Mouse (Mus musculus): ENCODE measurements at regions not wholly inside any gene's neighbourhood (a gene's known extent, or its start where the extent isn't known, plus 50 kb on each side); places are given as distances from the start of the nearest gene placed in this dataset.

DNA sequence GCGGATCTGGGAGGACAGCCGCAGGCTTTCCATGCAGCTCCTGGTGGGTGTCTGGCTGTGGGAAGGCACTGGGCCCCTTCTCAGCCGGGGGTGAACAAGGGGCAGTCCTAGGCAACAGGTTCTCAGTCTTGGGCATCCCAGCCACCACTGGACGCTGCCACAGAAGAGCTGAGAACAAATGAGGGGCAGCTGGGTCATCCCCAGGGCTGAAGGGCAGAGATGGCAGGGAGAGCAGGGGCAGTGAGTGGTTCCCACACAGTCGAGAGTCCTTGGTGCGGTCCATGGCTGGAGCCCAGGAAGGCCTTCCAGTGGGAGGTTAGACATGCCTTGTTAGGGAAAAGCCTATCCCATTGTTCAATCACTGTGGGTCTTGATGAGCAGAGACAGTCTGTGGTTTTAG, 382.2 kb downstream of the Dnajb9 start:
- Histone ChIP-seq H3K9ac (ENCODE audit: insufficient read depth, low read depth, low read length, poor library complexity, severe bottlenecking) (no peak overlapping the region), H3K36me3 (ENCODE audit: control insufficient read depth, insufficient read depth, low read length, poor library complexity, severe bottlenecking) (no peaks in the 10 kb centered on the region), H3K4me1 (ENCODE audit: control insufficient read depth in 2 of 2, insufficient read depth in 2 of 2, low read length in 2 of 2, poor library complexity in 1 of 2) (no peaks in the 10 kb centered on the region), H3K4me3 (ENCODE audit: insufficient read depth in 1 of 2, low read depth in 1 of 2, low read length in 2 of 2, poor library complexity in 1 of 2, severe bottlenecking in 1 of 2) (no peak overlapping the region), H3K9me3 (ENCODE audit: control insufficient read depth, insufficient read depth, low read depth, low read length) (no peaks in the 10 kb centered on the region), H3K27ac (ENCODE audit: insufficient read depth, low read depth, low read length, poor library complexity, severe bottlenecking) (no peak overlapping the region)
- in situ Hi-C loops (cut with MboI; ENCODE audit: low sequenced_read_pairs in 2 of 2, unreplicated experiment in 2 of 2): no loop called here
- no peak for DNase-seq (ENCODE audit: low read depth, low spot score)
- no peak for TF ChIP-seq MAFK (IDR thresholded peaks at IDR 0.05; ENCODE audit: insufficient read depth, low read depth, low read length)
- TF ChIP-seq ZC3H11A (IDR thresholded peaks at IDR 0.05; ENCODE audit: borderline replicate concordance, low read depth, low read length): no peak
- no peak for TF ChIP-seq CHD2 (IDR thresholded peaks at IDR 0.05; ENCODE audit: low read depth, low read length)
- TF ChIP-seq HCFC1 (IDR thresholded peaks at IDR 0.05; ENCODE audit: borderline replicate concordance, insufficient read depth, low read length): no peak
- TF ChIP-seq ZNF384 (IDR thresholded peaks at IDR 0.05; ENCODE audit: low read depth, low read length): no peak

DNA sequence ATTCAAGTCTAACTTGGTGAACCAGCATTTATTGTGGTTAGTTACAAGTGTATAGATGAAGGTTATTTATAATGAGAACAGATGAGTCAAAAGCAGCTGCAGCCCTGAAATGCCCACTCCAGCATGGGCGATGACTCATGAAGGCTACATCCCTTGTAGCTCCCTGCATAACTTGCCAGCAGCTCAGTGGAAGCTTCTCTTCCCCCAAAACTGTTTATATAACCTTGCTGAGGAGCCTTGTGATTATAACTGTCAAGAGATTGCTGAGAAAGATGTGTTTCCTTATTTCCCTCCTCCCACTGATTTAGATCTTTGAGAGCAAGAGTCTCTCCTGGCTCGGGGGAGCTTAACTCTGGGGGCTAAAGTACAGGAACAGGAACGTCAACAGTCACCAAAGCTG, 382.8 kb downstream of the Dnajb9 start:
- H3K9me3 ChIP-seq (ENCODE audit: control insufficient read depth, insufficient read depth, low read depth, low read length): no peaks in the 10 kb centered on the region
- TF ChIP-seq MAFK (IDR thresholded peaks at IDR 0.05; ENCODE audit: insufficient read depth, low read depth, low read length) (no peak), ZNF384 (IDR thresholded peaks at IDR 0.05; ENCODE audit: low read depth, low read length) (no peak), HCFC1 (IDR thresholded peaks at IDR 0.05; ENCODE audit: borderline replicate concordance, insufficient read depth, low read length) (no peak)
- H3K27ac ChIP-seq (ENCODE audit: insufficient read depth, low read depth, low read length, poor library complexity, severe bottlenecking): no peak overlapping the region
- no peak for DNase-seq (ENCODE audit: low read depth, low spot score)
- H3K4me3 ChIP-seq (ENCODE audit: insufficient read depth in 1 of 2, low read depth in 1 of 2, low read length in 2 of 2, poor library complexity in 1 of 2, severe bottlenecking in 1 of 2): no peak overlapping the region
- no peaks in the 10 kb centered on the region for H3K36me3 ChIP-seq (ENCODE audit: control insufficient read depth, insufficient read depth, low read length, poor library complexity, severe bottlenecking)
- H3K9ac ChIP-seq (ENCODE audit: insufficient read depth, low read depth, low read length, poor library complexity, severe bottlenecking): no peak overlapping the region
- no peaks in the 10 kb centered on the region for H3K4me1 ChIP-seq (ENCODE audit: control insufficient read depth in 2 of 2, insufficient read depth in 2 of 2, low read length in 2 of 2, poor library complexity in 1 of 2)
- in situ Hi-C loops (cut with MboI; ENCODE audit: low sequenced_read_pairs in 2 of 2, unreplicated experiment in 2 of 2): no loop called here

DNA sequence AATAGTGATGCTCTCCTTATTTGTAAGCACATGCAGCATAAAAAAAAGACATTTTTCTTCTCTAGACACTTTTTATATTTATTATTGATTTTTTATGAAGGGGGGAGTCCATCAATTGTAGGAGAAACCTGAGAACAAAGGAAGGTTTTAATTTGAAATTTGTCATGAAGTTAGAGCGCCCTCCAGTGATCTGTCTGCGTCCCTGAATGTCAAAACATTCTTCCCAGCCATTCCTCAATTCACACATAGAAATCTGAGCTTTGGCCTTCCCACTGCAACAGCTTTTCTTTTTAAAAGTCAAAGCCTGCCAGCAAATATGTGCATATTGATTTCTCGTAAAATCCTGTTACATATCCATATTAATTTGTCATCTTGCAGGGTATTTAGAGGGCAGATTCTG, 396.6 kb downstream of the Dnajb9 start:
- H3K36me3 ChIP-seq (ENCODE audit: control insufficient read depth, insufficient read depth, low read length, poor library complexity, severe bottlenecking): no peaks in the 10 kb centered on the region
- peak; percentile 68 for TF ChIP-seq ZC3H11A (IDR thresholded peaks at IDR 0.05; ENCODE audit: borderline replicate concordance, low read depth, low read length)
- no peak for TF ChIP-seq MAFK (IDR thresholded peaks at IDR 0.05; ENCODE audit: insufficient read depth, low read depth, low read length)

DNA sequence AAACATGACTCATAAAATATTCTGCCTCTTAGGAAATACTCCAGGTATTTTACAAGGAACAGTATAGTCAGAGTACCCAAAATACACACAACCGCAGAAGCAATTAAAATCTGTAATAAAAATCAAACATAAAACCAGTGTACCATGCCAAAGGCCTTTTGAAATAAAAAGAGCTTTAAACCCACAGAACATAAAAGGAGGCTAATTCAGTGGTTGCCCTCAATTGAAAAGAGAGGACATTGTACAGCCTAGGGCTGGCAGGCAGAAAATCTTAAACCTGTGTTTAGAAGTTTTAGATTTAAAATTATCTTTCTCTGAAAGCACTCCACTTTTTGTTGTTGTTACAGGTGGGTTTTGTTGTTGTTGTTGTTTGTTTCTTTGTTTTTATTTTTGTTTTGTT, 437.4 kb downstream of the Dnajb9 start:
- in situ Hi-C loops (cut with MboI; ENCODE audit: low sequenced_read_pairs in 2 of 2, unreplicated experiment in 2 of 2): no loop called here
- no peaks in the 10 kb centered on the region for H3K36me3 ChIP-seq (ENCODE audit: control insufficient read depth, insufficient read depth, low read length, poor library complexity, severe bottlenecking)
- DNase-seq (ENCODE audit: low read depth, low spot score): no peak
- no peaks in the 10 kb centered on the region for H3K9me3 ChIP-seq (ENCODE audit: control insufficient read depth, insufficient read depth, low read depth, low read length)
- no peak overlapping the region for H3K9ac ChIP-seq (ENCODE audit: insufficient read depth, low read depth, low read length, poor library complexity, severe bottlenecking)
- TF ChIP-seq ZNF384 (IDR thresholded peaks at IDR 0.05; ENCODE audit: low read depth, low read length) (no peak), HCFC1 (IDR thresholded peaks at IDR 0.05; ENCODE audit: borderline replicate concordance, insufficient read depth, low read length) (no peak), CHD2 (IDR thresholded peaks at IDR 0.05; ENCODE audit: low read depth, low read length) (no peak), MAFK (IDR thresholded peaks at IDR 0.05; ENCODE audit: insufficient read depth, low read depth, low read length) (no peak), ZC3H11A (IDR thresholded peaks at IDR 0.05; ENCODE audit: borderline replicate concordance, low read depth, low read length) (no peak)
- H3K4me1 ChIP-seq (ENCODE audit: control insufficient read depth in 2 of 2, insufficient read depth in 2 of 2, low read length in 2 of 2, poor library complexity in 1 of 2): no peaks in the 10 kb centered on the region
- H3K4me3 ChIP-seq (ENCODE audit: insufficient read depth in 1 of 2, low read depth in 1 of 2, low read length in 2 of 2, poor library complexity in 1 of 2, severe bottlenecking in 1 of 2): no peak overlapping the region
- no peak overlapping the region for H3K27ac ChIP-seq (ENCODE audit: insufficient read depth, low read depth, low read length, poor library complexity, severe bottlenecking)

More for the DNA sequence above, 396.6 kb downstream of the Dnajb9 start:
- Histone ChIP-seq H3K4me3 (ENCODE audit: insufficient read depth in 1 of 2, low read depth in 1 of 2, low read length in 2 of 2, poor library complexity in 1 of 2, severe bottlenecking in 1 of 2) (no peak overlapping the region), H3K27ac (ENCODE audit: insufficient read depth, low read depth, low read length, poor library complexity, severe bottlenecking) (no peak overlapping the region), H3K9me3 (ENCODE audit: control insufficient read depth, insufficient read depth, low read depth, low read length) (no peaks in the 10 kb centered on the region), H3K4me1 (ENCODE audit: control insufficient read depth in 2 of 2, insufficient read depth in 2 of 2, low read length in 2 of 2, poor library complexity in 1 of 2) (no peaks in the 10 kb centered on the region), H3K9ac (ENCODE audit: insufficient read depth, low read depth, low read length, poor library complexity, severe bottlenecking) (no peak overlapping the region)
- peak; percentile 12 for DNase-seq (ENCODE audit: low read depth, low spot score)
- in situ Hi-C loops (cut with MboI; ENCODE audit: low sequenced_read_pairs in 2 of 2, unreplicated experiment in 2 of 2): no loop called here

DNA sequence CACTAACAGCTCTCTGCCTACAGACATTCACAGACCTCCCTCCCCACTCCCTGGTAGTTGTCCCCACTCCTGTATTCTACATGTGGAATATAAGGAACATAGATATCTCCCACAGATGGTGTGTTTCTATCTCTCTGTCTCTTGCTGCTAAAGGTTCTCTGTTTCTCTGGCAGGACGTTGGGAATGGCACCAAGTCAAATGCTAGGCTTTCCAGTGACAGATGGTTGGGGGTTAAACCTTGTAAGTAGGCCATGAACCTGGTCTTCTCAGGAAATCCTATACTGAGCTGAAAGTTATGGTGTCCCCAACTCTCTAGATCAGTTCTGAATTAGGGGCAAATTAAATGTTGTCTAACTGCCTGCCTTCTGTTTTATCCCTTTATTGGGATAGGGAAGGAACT, 448.0 kb downstream of the Dnajb9 start:
- Histone ChIP-seq H3K4me1 (ENCODE audit: control insufficient read depth in 2 of 2, insufficient read depth in 2 of 2, low read length in 2 of 2, poor library complexity in 1 of 2) (no peaks in the 10 kb centered on the region), H3K9me3 (ENCODE audit: control insufficient read depth, insufficient read depth, low read depth, low read length) (no peaks in the 10 kb centered on the region), H3K36me3 (ENCODE audit: control insufficient read depth, insufficient read depth, low read length, poor library complexity, severe bottlenecking) (no peaks in the 10 kb centered on the region), H3K27ac (ENCODE audit: insufficient read depth, low read depth, low read length, poor library complexity, severe bottlenecking) (no peak overlapping the region), H3K4me3 (ENCODE audit: insufficient read depth in 1 of 2, low read depth in 1 of 2, low read length in 2 of 2, poor library complexity in 1 of 2, severe bottlenecking in 1 of 2) (no peak overlapping the region), H3K9ac (ENCODE audit: insufficient read depth, low read depth, low read length, poor library complexity, severe bottlenecking) (no peak overlapping the region)
- DNase-seq (ENCODE audit: low read depth, low spot score): no peak
- no peak for TF ChIP-seq ZNF384 (IDR thresholded peaks at IDR 0.05; ENCODE audit: low read depth, low read length)
- TF ChIP-seq HCFC1 (IDR thresholded peaks at IDR 0.05; ENCODE audit: borderline replicate concordance, insufficient read depth, low read length): no peak
- no peak for TF ChIP-seq MAFK (IDR thresholded peaks at IDR 0.05; ENCODE audit: insufficient read depth, low read depth, low read length)
- no peak for TF ChIP-seq ZC3H11A (IDR thresholded peaks at IDR 0.05; ENCODE audit: borderline replicate concordance, low read depth, low read length)
- no peak for TF ChIP-seq CHD2 (IDR thresholded peaks at IDR 0.05; ENCODE audit: low read depth, low read length)
- in situ Hi-C loops (cut with MboI; ENCODE audit: low sequenced_read_pairs in 2 of 2, unreplicated experiment in 2 of 2): no loop called here
